In the genomic region with DNA sequence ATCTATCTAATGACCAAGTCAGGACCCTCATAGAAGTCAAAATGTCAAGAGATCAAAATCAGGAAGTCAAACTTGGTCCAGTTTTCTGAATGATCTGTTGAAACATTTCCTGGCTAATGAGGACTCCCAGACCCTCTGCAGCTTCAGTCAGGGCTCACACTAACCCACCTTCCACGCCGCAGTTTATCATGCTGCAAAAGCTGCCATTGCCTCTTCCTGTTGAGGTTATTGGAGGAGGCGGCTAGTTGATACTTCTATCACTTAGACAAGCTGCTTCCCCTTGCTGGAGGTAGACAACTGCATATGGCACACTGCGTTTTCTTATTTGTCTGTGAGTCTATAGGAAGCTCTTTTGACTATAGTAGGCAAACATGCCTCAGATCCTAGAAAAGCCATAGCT, we compare ENCODE assay signal across 28 mouse cellular contexts.
DNase-seq lines count a peak whose midpoint lies in the region; ATAC-seq lines count a peak whose summit lies in the region.
"Had no signal": no experiment of that assay in that cellular context is flagged by ENCODE, and none has a peak within 500 bp of the region (broad histone marks: within the 10 kb centered on the region; RNA-seq: fewer than 3 reads in every experiment).

No protein-coding gene starts in this region.

- no peak overlapping the region for H3K9ac ChIP-seq in intestine, embryonic 16.5 days (ENCODE audit: low read depth, low read length)
- H3K9ac ChIP-seq: embryonic facial prominence, embryonic 12.5 days; forebrain, embryonic 12.5 days had no signal

- H3K4me1 ChIP-seq in megakaryocyte, embryonic 14.5 days = peaks cover 25% of the 10 kb centered on the region
- H3K4me1 ChIP-seq in intestine, embryonic 16.5 days (ENCODE audit: control insufficient read depth, insufficient read depth, low read length) = no peaks in the 10 kb centered on the region
- H3K4me1 ChIP-seq: embryonic facial prominence, embryonic 10.5 days; embryonic facial prominence, embryonic 12.5 days; forebrain, embryonic 10.5 days; forebrain, embryonic 12.5 days had no signal

- no peaks in the 10 kb centered on the region for H3K27me3 ChIP-seq in megakaryocyte, embryonic 14.5 days (replicated peaks)
- no peaks in the 10 kb centered on the region for H3K27me3 ChIP-seq in intestine, embryonic 16.5 days (replicated peaks; ENCODE audit: control insufficient read depth, insufficient read depth, low read length)
- H3K27me3 ChIP-seq: embryonic facial prominence, embryonic 12.5 days; forebrain, embryonic 12.5 days had no signal

- peaks cover 5% of the 10 kb centered on the region; the same call in 1 of the 2 replicates for H3K9me3 ChIP-seq in megakaryocyte, embryonic 14.5 days
- H3K9me3 ChIP-seq in intestine, embryonic 16.5 days (ENCODE audit: control insufficient read depth, low read length) = no peaks in the 10 kb centered on the region
- H3K9me3 ChIP-seq: embryonic facial prominence, embryonic 10.5 days; embryonic facial prominence, embryonic 12.5 days; forebrain, embryonic 10.5 days; forebrain, embryonic 12.5 days; G1E had no signal

- ATAC-seq in megakaryocyte, adult 5-6 weeks (ENCODE audit: poor library complexity, severe bottlenecking) = no peak
- peak; percentile 27 for ATAC-seq in granulocyte monocyte progenitor cell, adult 5-6 weeks (replicated peaks; ENCODE audit: poor library complexity, severe bottlenecking)
- peak; percentile 74 for ATAC-seq in megakaryocyte progenitor cell, adult 5-6 weeks (replicated peaks; ENCODE audit: poor library complexity)
- ATAC-seq in intestine, embryonic 16.5 days = no peak
- ATAC-seq in erythroblast, adult 5-6 weeks (replicated peaks; ENCODE audit: low FRiP score, poor library complexity, severe bottlenecking) = no peak
- ATAC-seq: activated CD4-positive, CD25-positive, alpha-beta regulatory T cell, adult 4 months; CD4-positive, CD25-positive, alpha-beta regulatory T cell, adult 4 months; forebrain, embryonic 14.5 days; forebrain, embryonic 16.5 days; Patski had no signal

- DNase-seq in heart, postnatal 36 days = no peak
- DNase-seq: adrenal gland, adult 8-10 months; adrenal gland, postnatal 14 days; adrenal gland, postnatal 36 days; B cell, adult 2 months; cerebellum, adult 11 months; cerebellum, adult 18-20 months; cerebellum, adult 8-10 months; cerebellum, adult 9-11 months; cerebellum, postnatal 14 days; cerebellum, postnatal 36 days had no signal

- no peak overlapping the region for H3K27ac ChIP-seq in intestine, embryonic 16.5 days (ENCODE audit: low read length)
- H3K27ac ChIP-seq: embryonic facial prominence, embryonic 10.5 days; embryonic facial prominence, embryonic 12.5 days; forebrain, embryonic 10.5 days; forebrain, embryonic 12.5 days had no signal

- 85% methylated on average over 4 of the region's 4 CpGs for WGBS in intestine, embryonic 16.5 days

- no peaks in the 10 kb centered on the region for H3K36me3 ChIP-seq in megakaryocyte, embryonic 14.5 days (replicated peaks; ENCODE audit: low read length)
- no peaks in the 10 kb centered on the region for H3K36me3 ChIP-seq in intestine, embryonic 16.5 days (ENCODE audit: control insufficient read depth, insufficient read depth, low read length)
- H3K36me3 ChIP-seq: embryonic facial prominence, embryonic 10.5 days; embryonic facial prominence, embryonic 12.5 days; forebrain, embryonic 10.5 days; forebrain, embryonic 12.5 days; G1E had no signal

- H3K4me2 ChIP-seq in intestine, embryonic 16.5 days (ENCODE audit: low read depth, low read length) = no peak overlapping the region
- H3K4me2 ChIP-seq: embryonic facial prominence, embryonic 12.5 days; forebrain, embryonic 12.5 days had no signal

- intact Hi-C loops in heart, postnatal 36 days (cut with DNase I) = no loop called here

- peak overlapping the region; percentile 56 for H3K4me3 ChIP-seq in megakaryocyte, embryonic 14.5 days (replicated peaks)
- no peak overlapping the region for H3K4me3 ChIP-seq in intestine, embryonic 16.5 days (ENCODE audit: low read length)
- H3K4me3 ChIP-seq: embryonic facial prominence, embryonic 10.5 days; embryonic facial prominence, embryonic 12.5 days; erythroblast, embryonic 14.5 days; forebrain, embryonic 10.5 days; forebrain, embryonic 12.5 days had no signal

Comparison
In these comparisons a context has a peak if more than half of its experiments do, and no peak if none do; other contexts are left out.
1. ATAC-seq: peak in granulocyte monocyte progenitor cell, adult 5-6 weeks (single experiment) and megakaryocyte progenitor cell, adult 5-6 weeks (single experiment); none in megakaryocyte, adult 5-6 weeks (single experiment), intestine, embryonic 16.5 days (single experiment) and erythroblast, adult 5-6 weeks (single experiment).